Mouse (Mus musculus): Measurements from ENCODE around the gene Trip10. TPM values are rescaled to one million over a fixed set of nuclear protein-coding genes. Genes with fewer than 3 reads are reported as not detected.

Trip10 gene
- polyA plus RNA-seq, 1 experiment from 2014 or later, result 21.7 TPM

DNA sequence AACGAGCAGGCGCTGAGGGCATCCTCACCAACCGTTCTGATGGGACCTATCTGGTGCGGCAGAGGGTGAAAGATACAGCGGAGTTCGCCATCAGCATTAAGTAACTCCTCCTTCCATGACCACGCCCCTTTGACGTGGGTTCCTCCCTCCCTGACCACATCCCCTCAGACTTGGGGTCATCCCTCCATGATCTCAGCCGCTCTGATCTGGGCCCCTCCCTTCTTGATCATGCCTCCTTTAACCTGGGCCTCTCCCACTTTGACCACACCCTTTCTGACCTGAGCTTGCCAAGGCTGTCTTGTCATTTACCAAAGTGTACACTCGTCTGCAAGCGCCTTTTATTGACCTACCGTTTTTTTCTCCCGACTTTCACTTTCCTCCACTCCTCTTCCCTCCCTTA, 62.5 kb downstream of the Trip10 start:
- no peak overlapping the region for H3K4me3 ChIP-seq (ENCODE audit: low read depth, low read length)
- no peaks in the 10 kb centered on the region for H3K27me3 ChIP-seq (ENCODE audit: control insufficient read depth, insufficient read depth, low read length)
- H3K9me3 ChIP-seq (ENCODE audit: control insufficient read depth, low read length), result no peaks in the 10 kb centered on the region
- ATAC-seq (ENCODE audit: insufficient read depth, low FRiP score, low TSS enrichment), result no peak
- no peak for DNase-seq (ENCODE audit: low spot score)
- H3K27ac ChIP-seq (ENCODE audit: low read depth, low read length), result no peak overlapping the region
- no peaks in the 10 kb centered on the region for H3K4me1 ChIP-seq (ENCODE audit: control insufficient read depth, insufficient read depth, low read length)
- no peak overlapping the region for H3K9ac ChIP-seq (ENCODE audit: low read length)
- H3K4me2 ChIP-seq (ENCODE audit: low read depth), result no peak overlapping the region
- 35% methylated on average over 13 of the region's 13 CpGs for WGBS
- no peaks in the 10 kb centered on the region for H3K36me3 ChIP-seq (ENCODE audit: control insufficient read depth, insufficient read depth, low read length)

Small RNAs within 50 kb of the gene (microRNA-seq; reads per million reads assigned to microRNA genes)
- gene Mir6978, result not detected

Other genes starting within 250 kb of the Trip10 start
- not detected in 2 replicates for gene Pspn, start 249.4 kb upstream of the Trip10 start, polyA plus RNA-seq (2014; fragmentation: Nextera tagmentation; extraction: Ambion mirVana)
- gene Gtf2f1, start 238.2 kb upstream of the Trip10 start, polyA plus RNA-seq (2014; fragmentation: Nextera tagmentation; extraction: Ambion mirVana), result 78.1 and 85.0 TPM in 2 replicates
- gene Gm17949, start 238.0 kb upstream of the Trip10 start, polyA plus RNA-seq (2014; fragmentation: Nextera tagmentation; extraction: Ambion mirVana), result not detected in 2 replicates
- 45.4 and 46.2 TPM in 2 replicates for gene Khsrp, start 217.9 kb upstream of the Trip10 start, polyA plus RNA-seq (2014; fragmentation: Nextera tagmentation; extraction: Ambion mirVana)
- gene Slc25a41, start 207.8 kb upstream of the Trip10 start, polyA plus RNA-seq (2014; fragmentation: Nextera tagmentation; extraction: Ambion mirVana), result 0.20 TPM in 1 of 2 replicates, not detected in the other
- 1.2 and 1.9 TPM in 2 replicates for gene Crb3, start 190.3 kb upstream of the Trip10 start, polyA plus RNA-seq (2014; fragmentation: Nextera tagmentation; extraction: Ambion mirVana)
- gene Slc25a23, start 189.6 kb upstream of the Trip10 start, polyA plus RNA-seq (2014; fragmentation: Nextera tagmentation; extraction: Ambion mirVana), result 16.8 and 18.5 TPM in 2 replicates
- gene Dennd1c, start 170.9 kb upstream of the Trip10 start, polyA plus RNA-seq (2014; fragmentation: Nextera tagmentation; extraction: Ambion mirVana), result 2.8 and 2.9 TPM in 2 replicates
- gene Tubb4a, start 161.7 kb upstream of the Trip10 start, polyA plus RNA-seq (2014; fragmentation: Nextera tagmentation; extraction: Ambion mirVana), result 200 and 229 TPM in 2 replicates
- 6.1 and 6.8 TPM in 2 replicates for gene Tnfsf9, start 144.1 kb upstream of the Trip10 start, polyA plus RNA-seq (2014; fragmentation: Nextera tagmentation; extraction: Ambion mirVana)
- gene Cd70, start 99.7 kb upstream of the Trip10 start, polyA plus RNA-seq (2014; fragmentation: Nextera tagmentation; extraction: Ambion mirVana), result 0.28 TPM in 1 of 2 replicates, not detected in the other
- 0.28 TPM in 1 of 2 replicates, not detected in the other for gene Tnfsf14, start 55.3 kb upstream of the Trip10 start, polyA plus RNA-seq (2014; fragmentation: Nextera tagmentation; extraction: Ambion mirVana)
- gene C3, start 21.3 kb upstream of the Trip10 start, polyA plus RNA-seq (2014; fragmentation: Nextera tagmentation; extraction: Ambion mirVana), result 0.49 and 0.66 TPM in 2 replicates
- 24.2 and 29.1 TPM in 2 replicates for gene Gpr108, start 1.0 kb upstream of the Trip10 start, polyA plus RNA-seq (2014; fragmentation: Nextera tagmentation; extraction: Ambion mirVana)
- 1.9 and 2.5 TPM in 2 replicates for gene Vav1, start 29.6 kb downstream of the Trip10 start, polyA plus RNA-seq (2014; fragmentation: Nextera tagmentation; extraction: Ambion mirVana)
- 2.7 and 3.6 TPM in 2 replicates for gene Adgre1, start 109.2 kb downstream of the Trip10 start, polyA plus RNA-seq (2014; fragmentation: Nextera tagmentation; extraction: Ambion mirVana)

Measured in neural tube, embryonic 11.5 days (tissue).